Mouse (Mus musculus) stomach, embryonic 15.5 days (tissue): ENCODE data around the gene Plin5. TPM values are rescaled to one million over a fixed set of nuclear protein-coding genes. Genes with fewer than 3 reads are reported as not detected.
"Not testable (repeated sequence)": the region's sequence is repeated elsewhere in the genome, so short reads cannot be mapped to it uniquely, and the experiment has no call there.

Experiments used
- ATAC-seq: fragments of 200-750 bp; cut with Nextera tagmentation; 2 replicates; pipeline ENCODE4 v1.8.0; 2017; ENCODE audit warnings: low read depth, moderate number of reproducible peaks, moderate TSS enrichment; ENCODE audit not compliant: insufficient read depth, low FRiP score
- H3K27ac ChIP-seq: fragments of 300-500 bp; sonication (generic); 2 replicates; pipeline ENCODE4 v1.5.1; 2015; ENCODE audit warnings: mild to moderate bottlenecking, inconsistent platforms
- H3K27me3 ChIP-seq: fragments of 300-500 bp; sonication (generic); replicated peaks from 2 replicates; pipeline ENCODE4 v1.6.1; 2015; ENCODE audit warnings: inconsistent platforms
- H3K36me3 ChIP-seq: fragments of 300-500 bp; sonication (generic); 2 replicates; pipeline ENCODE4 v1.6.1; 2015; ENCODE audit warnings: inconsistent platforms
- H3K4me1 ChIP-seq: fragments of 300-500 bp; sonication (generic); 2 replicates; pipeline ENCODE4 v1.6.1; 2015; ENCODE audit warnings: inconsistent platforms
- H3K4me2 ChIP-seq: fragments of 300-500 bp; sonication (generic); 2 replicates; pipeline ENCODE4 v1.6.1; 2015; ENCODE audit warnings: mild to moderate bottlenecking, inconsistent platforms
- H3K4me3 ChIP-seq: fragments of 300-500 bp; sonication (generic); replicated peaks from 2 replicates; pipeline ENCODE4 v1.5.1; 2015; ENCODE audit warnings: inconsistent platforms
- H3K9ac ChIP-seq: fragments of 300-500 bp; sonication (generic); 2 replicates; pipeline ENCODE4 v1.6.1; 2015; ENCODE audit warnings: inconsistent platforms
- H3K9me3 ChIP-seq: fragments of 300-500 bp; sonication (generic); 2 replicates; pipeline ENCODE4 v1.6.1; 2016; ENCODE audit warnings: inconsistent platforms
- WGBS: fragments of 180-500 bp; shearing (Covaris S2); methylation state at CpG from one replicate; pipeline ENCODE4 v1.1.7; 2015; 5-methylcytosine and 5-hydroxymethylcytosine counted together
- polyA plus RNA-seq: library from polyadenylated mRNA; unstranded; fragments of >200 nt; fragmentation: Nextera tagmentation; extraction: Ambion mirVana; gene quantifications from 2 replicates; pipeline ENCODE4 v1.2.1, GENCODE M21; 2015

Plin5 gene
- polyA plus RNA-seq, 1 experiment from 2014 or later = 0.42 TPM

DNA sequence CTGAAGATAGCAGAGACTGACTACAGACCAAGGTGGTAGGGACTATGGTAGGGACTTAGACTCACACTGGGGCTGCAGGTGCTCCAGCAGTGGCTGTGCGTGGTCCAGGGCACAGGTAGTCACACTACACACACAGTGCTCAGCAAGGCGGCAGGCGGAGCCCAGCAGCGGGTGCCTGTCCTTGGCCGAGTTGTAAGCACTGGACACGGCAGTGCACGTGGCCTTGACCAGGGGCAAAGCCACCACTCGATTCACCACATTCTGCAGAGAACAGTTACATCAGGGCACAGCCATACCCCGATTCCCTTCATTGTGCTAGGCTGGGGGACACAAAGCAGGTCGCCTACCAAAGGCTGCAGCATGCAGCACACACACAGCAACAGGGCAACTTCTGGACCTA, 1.2 kb downstream of the Plin5 start:
- ATAC-seq = no peak
- H3K9me3 ChIP-seq = no peaks in the 10 kb centered on the region
- H3K36me3 ChIP-seq = no peaks in the 10 kb centered on the region
- H3K4me3 ChIP-seq = no peak overlapping the region
- H3K4me2 ChIP-seq = no peak overlapping the region
- no peak overlapping the region for H3K27ac ChIP-seq
- 66% methylated on average over 10 of the region's 10 CpGs for WGBS
- peaks cover 28% of the 10 kb centered on the region for H3K27me3 ChIP-seq
- H3K9ac ChIP-seq = no peak overlapping the region
- peaks cover 17% of the 10 kb centered on the region for H3K4me1 ChIP-seq

DNA sequence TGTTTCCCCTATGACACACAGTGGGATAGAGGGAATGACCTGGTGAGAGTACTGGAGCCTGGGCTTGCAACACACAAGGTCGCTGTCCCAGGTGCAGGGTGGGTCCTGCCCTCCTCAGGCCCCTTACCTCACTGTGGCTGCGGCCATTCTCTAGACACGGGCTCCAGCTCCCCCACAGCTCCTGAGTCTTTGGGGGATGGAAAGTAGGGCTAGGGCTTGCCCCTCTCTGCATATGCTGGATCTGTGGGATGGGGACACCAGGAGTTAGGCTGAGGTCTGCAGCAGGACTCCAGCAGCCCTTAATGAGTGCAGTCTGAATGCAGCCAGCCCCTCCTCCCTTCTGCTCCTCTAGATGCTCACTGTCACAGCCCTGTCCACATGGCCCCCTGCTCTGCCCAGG, 4.7 kb downstream of the Plin5 start:
- peaks cover 4% of the 10 kb centered on the region; the same call in 1 of the 2 replicates for H3K4me1 ChIP-seq
- no peaks in the 10 kb centered on the region for H3K9me3 ChIP-seq
- no peaks in the 10 kb centered on the region for H3K36me3 ChIP-seq
- no peak for ATAC-seq
- H3K4me2 ChIP-seq = no peak overlapping the region
- no peak overlapping the region for H3K4me3 ChIP-seq
- H3K9ac ChIP-seq = no peak overlapping the region
- no peaks in the 10 kb centered on the region for H3K27me3 ChIP-seq
- no peak overlapping the region for H3K27ac ChIP-seq
- 86% methylated on average over 3 of the region's 3 CpGs for WGBS

DNA sequence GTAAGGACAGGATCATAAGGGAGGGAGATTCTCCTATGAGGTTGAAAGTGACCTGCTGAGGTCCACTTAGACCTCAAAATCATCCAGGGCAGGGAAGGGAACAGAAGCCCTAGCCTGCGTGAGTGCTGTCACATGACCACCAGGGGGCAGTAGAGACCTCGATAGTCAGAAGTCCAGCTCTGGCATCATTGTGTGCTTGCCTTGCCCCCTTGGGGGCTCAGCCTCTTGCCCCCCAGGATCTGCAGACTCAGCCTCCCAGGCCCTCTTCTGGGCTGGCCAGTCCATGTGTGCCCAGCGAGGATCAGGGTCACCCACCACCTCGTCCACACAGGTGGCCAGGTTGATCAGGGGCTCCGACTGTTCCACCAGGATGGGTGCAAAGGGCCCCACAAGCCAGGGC, 5.5 kb downstream of the Plin5 start:
- no peaks in the 10 kb centered on the region for H3K4me1 ChIP-seq
- WGBS = 54% methylated on average over 5 of the region's 5 CpGs
- H3K4me2 ChIP-seq = no peak overlapping the region
- no peak overlapping the region for H3K4me3 ChIP-seq
- no peak overlapping the region for H3K27ac ChIP-seq
- ATAC-seq = no peak
- no peak overlapping the region for H3K9ac ChIP-seq
- H3K36me3 ChIP-seq = no peaks in the 10 kb centered on the region; the same call in 1 of the 2 replicates
- no peaks in the 10 kb centered on the region for H3K27me3 ChIP-seq
- no peaks in the 10 kb centered on the region for H3K9me3 ChIP-seq

DNA sequence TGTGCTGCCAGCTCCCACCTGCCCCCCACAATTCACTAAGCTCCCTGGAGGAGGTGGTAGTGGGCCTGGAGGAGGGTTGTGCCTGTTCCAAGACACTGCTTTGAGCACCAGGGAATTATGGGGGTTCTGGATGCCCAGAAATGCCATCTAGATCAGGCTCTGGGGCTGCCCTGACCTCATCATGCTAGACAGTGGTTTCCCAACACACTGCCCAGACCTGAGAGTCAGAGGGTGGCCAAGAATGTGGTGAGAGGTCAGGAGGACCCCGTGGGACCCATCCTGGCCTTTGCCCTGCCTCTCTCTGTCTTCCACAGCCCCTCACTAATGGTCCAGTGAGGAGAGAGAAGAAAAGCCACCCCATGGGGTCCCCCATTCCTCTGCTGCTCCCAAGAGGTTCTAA, 6.4 kb downstream of the Plin5 start:
- Histone ChIP-seq H3K4me2 (no peak overlapping the region), H3K4me1 (no peaks in the 10 kb centered on the region), H3K4me3 (no peak overlapping the region), H3K27ac (no peak overlapping the region), H3K9me3 (no peaks in the 10 kb centered on the region), H3K36me3 (no peaks in the 10 kb centered on the region; the same call in 1 of the 2 replicates), H3K27me3 (no peaks in the 10 kb centered on the region), H3K9ac (no peak overlapping the region)
- no peak for ATAC-seq
- WGBS = 50% methylated on average over 1 of the region's 1 CpGs

DNA sequence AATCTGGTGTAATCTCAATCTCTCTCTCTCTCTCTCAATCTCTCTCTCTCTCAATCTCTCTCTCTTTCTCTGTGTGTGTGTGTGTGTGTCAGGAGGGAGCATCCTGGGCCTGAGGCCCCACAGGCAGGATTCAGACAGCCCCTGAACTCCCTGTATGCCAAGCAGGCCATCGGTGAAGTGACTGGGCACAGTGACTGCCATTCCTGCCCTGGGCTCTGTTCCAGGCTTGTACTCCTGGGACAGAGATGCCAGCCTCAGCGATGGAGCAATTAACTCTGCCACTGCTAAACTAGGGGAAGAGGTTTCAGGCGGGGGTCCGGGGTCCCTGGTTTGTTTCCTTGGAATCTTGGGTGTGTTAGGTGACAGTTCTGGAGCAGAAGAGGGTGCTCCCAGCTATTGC, 6.8 kb downstream of the Plin5 start:
- Histone ChIP-seq H3K36me3 (no peaks in the 10 kb centered on the region; the same call in 1 of the 2 replicates), H3K9me3 (no peaks in the 10 kb centered on the region), H3K4me3 (no peak overlapping the region), H3K9ac (no peak overlapping the region), H3K27ac (no peak overlapping the region), H3K27me3 (no peaks in the 10 kb centered on the region), H3K4me2 (no peak overlapping the region), H3K4me1 (no peaks in the 10 kb centered on the region)
- ATAC-seq = no peak
- whole genome bisulfite sequencing = 77% methylated on average over 4 of the region's 4 CpGs

DNA sequence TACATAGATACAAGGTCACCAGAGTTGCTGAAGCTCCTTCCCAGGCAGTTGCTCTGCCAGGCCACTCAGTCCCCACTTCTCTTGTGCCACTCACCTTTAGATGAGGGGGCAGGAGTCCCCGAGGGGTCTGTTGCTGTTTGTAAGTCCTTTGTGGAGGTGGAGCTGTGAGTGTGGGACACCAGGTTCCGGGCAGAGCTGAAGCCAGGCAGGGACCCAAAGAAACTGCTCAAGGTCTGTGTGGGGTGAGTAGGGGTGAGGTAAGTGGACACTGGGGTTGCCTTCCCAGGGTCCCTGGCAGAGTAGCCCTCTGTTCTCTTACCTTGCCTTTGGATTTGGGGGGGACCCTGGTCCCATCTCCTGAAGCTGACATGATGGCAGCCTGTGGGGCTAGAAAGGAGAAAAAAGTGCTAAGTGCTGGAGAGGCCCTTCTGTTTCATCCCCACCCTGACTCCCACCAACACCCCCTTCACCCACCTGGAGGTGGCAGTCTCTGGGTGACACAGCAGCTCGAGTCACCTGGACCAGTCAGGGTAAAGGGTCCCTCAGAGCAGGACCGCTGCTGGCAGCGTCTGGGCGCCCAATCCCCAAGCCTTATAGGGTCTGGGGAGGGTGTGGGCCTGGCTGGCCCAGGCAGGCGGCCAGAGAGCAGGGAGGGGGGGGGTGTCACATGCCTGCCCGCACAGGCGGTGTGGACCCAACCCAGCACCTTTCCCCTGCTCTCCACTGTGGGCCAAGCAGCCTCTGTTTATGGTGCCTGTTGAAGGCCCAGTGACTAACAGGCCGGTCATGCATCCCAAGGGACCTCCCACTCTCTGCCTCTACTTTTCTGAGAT, 8.0 kb downstream of the Plin5 start, which contains the start of gene Plin4:
TSS of gene Plin4 (minus strand) at position 585 of the 833 bp plus-strand sequence.
- H3K27me3 ChIP-seq = no peaks in the 10 kb centered on the region
- no peaks in the 10 kb centered on the region for H3K9me3 ChIP-seq
- H3K36me3 ChIP-seq = no peaks in the 10 kb centered on the region; the same call in 1 of the 2 replicates
- H3K4me1 ChIP-seq = no peaks in the 10 kb centered on the region
- H3K4me2 ChIP-seq = no peak within 1 kb of the TSS
- ATAC-seq = no peak
- no peak within 1 kb of the TSS for H3K9ac ChIP-seq
- H3K4me3 ChIP-seq = no peak within 1 kb of the TSS
- H3K27ac ChIP-seq = no peak within 1 kb of the TSS
- 60% methylated on average over 10 of the region's 10 CpGs for whole genome bisulfite sequencing

DNA sequence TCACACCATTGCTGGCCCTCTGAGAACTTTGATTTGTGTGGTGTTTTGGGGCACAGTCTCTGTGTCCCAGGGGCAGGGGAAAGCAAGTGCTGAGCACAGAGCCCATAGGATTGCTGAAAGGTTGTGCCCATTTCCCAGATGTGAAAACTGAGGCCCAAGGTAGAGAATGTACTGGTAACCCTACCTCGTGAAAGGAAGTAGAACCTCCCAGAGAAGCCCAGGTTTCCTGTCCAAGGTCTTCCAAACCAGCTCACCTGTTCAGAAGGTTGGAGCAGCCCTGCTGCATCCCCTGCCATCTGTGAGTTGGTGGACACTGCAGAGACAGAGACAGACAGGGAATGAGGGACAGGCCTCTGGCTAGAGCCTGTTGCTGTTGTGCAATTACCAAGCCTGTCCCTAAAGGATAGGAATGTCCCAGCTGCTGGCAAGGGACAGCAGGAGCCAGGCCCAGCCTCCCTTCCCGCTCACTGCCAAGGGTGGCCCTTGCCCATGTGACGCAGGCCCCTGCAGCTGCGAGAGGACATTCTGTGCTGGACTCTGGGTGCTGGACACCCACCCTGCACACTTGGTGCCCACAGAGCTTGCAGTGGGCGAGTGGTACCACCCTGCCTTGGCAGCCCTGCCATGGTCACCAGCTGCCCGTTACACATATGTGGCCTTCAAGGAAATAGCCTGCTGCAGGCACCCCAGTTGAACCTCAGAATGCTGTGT, 8.9 kb downstream of the Plin5 start:
- no peaks in the 10 kb centered on the region for H3K27me3 ChIP-seq
- H3K4me3 ChIP-seq = no peak overlapping the region
- no peaks in the 10 kb centered on the region for H3K4me1 ChIP-seq
- 78% methylated on average over 6 of the region's 6 CpGs for WGBS
- no peaks in the 10 kb centered on the region for H3K9me3 ChIP-seq
- H3K36me3 ChIP-seq = peaks cover 4% of the 10 kb centered on the region; the same call in 1 of the 2 replicates
- no peak overlapping the region for H3K27ac ChIP-seq
- ATAC-seq = no peak
- H3K9ac ChIP-seq = no peak overlapping the region
- no peak overlapping the region for H3K4me2 ChIP-seq

DNA sequence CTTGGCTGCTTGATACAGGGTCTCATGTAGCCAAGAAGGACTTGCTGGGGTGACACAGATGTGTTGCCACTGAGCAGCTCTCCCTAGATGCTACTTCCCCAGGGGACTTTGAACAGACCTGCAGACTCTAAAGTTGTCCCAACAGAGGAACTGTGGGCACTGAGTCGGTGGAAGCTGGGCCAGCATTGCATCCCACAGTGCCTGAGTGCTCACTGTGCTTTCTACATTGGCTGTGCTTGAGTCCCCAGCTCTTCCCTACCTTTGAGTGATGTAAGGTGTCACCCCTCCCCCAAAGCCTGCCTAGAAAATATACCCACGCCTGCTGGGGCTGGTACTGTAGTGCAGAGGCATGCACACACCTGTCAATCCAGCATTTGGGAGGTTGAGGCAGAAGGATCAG, 9.7 kb downstream of the Plin5 start:
- 68% methylated on average over 2 of the region's 2 CpGs for WGBS
- H3K27ac ChIP-seq = no peak overlapping the region
- peaks cover 11% of the 10 kb centered on the region for H3K36me3 ChIP-seq
- H3K9ac ChIP-seq = no peak overlapping the region
- no peak for ATAC-seq
- no peak overlapping the region for H3K4me3 ChIP-seq
- H3K4me2 ChIP-seq = no peak overlapping the region
- H3K27me3 ChIP-seq = no peaks in the 10 kb centered on the region
- no peaks in the 10 kb centered on the region for H3K4me1 ChIP-seq
- H3K9me3 ChIP-seq = no peaks in the 10 kb centered on the region

DNA sequence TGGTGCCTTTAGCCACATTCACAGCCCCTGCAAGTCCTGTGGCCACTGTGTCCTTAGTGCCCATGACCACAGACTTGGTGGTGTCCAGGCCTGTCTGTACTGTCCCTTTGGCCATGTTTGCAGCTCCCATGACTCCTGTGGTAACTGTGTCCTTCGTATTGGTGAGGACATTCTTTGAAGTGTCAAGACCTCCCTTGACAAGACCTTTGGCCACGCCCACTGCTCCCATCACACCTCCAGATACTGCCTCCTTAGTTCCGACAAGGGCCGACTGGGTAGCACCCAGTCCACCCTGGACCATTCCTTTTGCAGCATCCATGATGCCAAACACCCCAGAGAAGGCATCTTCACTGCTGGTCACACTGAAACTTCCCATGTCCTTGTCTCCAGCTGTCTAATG, 10.4 kb downstream of the Plin5 start:
- ATAC-seq = no peak
- 69% methylated on average over 4 of the region's 4 CpGs for WGBS

DNA sequence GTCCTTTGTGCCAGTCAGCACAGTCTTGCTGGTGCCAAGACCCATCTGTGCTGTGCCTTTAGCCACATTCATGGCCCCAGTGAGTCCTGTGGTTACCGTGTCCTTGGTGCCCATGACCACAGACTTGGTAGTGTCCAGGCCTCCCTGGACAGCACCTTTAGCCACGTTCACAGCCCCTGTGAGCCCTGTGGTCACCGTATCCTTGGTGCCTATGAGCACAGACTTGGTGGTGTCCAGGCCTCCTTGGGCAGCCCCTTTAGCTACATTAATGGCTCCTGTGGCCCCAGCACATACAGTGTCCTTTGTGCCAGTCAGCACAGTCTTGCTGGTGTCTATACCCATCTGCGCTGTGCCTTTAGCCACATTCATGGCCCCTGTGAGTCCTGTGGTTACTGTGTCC, 11.0 kb downstream of the Plin5 start:
- not testable (repeated sequence) for H3K4me2 ChIP-seq, H3K27ac ChIP-seq, ATAC-seq, H3K27me3 ChIP-seq, H3K4me3 ChIP-seq, H3K9me3 ChIP-seq, H3K9ac ChIP-seq, H3K4me1 ChIP-seq
- WGBS = 91% methylated on average over 4 of the region's 4 CpGs
- H3K36me3 ChIP-seq = peaks cover 21% of the 10 kb centered on the region

More for the DNA sequence above, 10.4 kb downstream of the Plin5 start:
- Histone ChIP-seq H3K4me3 (no peak overlapping the region), H3K4me1 (no peaks in the 10 kb centered on the region), H3K27ac (no peak overlapping the region), H3K4me2 (no peak overlapping the region), H3K27me3 (no peaks in the 10 kb centered on the region), H3K9me3 (no peaks in the 10 kb centered on the region), H3K36me3 (peaks cover 17% of the 10 kb centered on the region), H3K9ac (no peak overlapping the region)

DNA sequence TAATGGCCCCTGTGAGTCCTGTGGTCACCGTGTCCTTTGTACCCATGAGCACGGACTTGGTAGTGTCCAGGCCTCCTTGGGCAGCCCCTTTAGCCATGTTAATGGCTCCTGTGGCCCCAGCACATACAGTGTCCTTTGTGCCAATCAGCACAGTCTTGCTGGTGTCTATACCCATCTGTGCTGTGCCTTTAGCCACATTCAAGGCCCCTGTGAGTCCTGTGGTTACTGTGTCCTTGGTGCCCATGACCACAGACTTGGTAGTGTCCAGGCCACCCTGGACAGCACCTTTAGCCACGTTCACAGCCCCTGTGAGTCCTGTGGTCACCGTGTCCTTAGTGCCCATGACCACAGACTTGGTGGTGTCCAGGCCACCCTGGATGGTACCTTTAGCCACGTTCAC, 12.6 kb downstream of the Plin5 start:
- not testable (repeated sequence) for ATAC-seq
- WGBS = 98% methylated on average over 4 of the region's 5 CpGs

More for the DNA sequence above, 12.6 kb downstream of the Plin5 start:
- not testable (repeated sequence) for H3K4me1 ChIP-seq, H3K9me3 ChIP-seq, H3K9ac ChIP-seq, H3K4me3 ChIP-seq, H3K27ac ChIP-seq, H3K4me2 ChIP-seq, H3K27me3 ChIP-seq
- H3K36me3 ChIP-seq = peaks cover 37% of the 10 kb centered on the region
